In the genomic region with DNA sequence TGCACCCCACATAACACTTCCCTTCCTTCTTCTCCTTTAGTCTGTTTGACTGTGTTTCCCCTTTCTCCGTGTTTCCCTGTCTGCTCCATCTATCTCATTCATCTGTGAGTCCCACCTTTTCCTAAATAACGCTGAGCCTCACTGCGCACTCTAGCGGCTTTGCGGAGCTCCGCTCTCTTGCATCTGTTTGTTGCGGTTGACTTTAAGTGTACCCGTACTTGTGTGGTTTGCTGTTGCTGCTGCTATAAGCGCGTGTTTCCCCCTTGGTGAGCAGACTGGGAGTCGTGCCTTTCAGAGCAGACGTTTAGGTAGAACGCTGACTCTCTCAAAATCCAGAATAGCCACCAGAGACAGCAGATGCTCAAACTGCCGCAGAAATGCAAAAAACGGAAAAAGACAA, we compare ENCODE assay signal across 8 mouse cellular contexts. TPM values are rescaled to one million over a fixed set of nuclear protein-coding genes. Genes with fewer than 3 reads are reported as not detected.
DNase-seq lines count a peak whose midpoint lies in the region; ATAC-seq and TF ChIP-seq lines count a peak whose summit lies in the region.
"Had no signal": no experiment of that assay in that cellular context is flagged by ENCODE, and none has a peak within 500 bp of the region (broad histone marks: within the 10 kb centered on the region; RNA-seq: fewer than 3 reads in every experiment).

No protein-coding gene starts in this region.

- H3K27ac ChIP-seq in forebrain, embryonic 13.5 days, result no peak overlapping the region
- H3K27ac ChIP-seq in stomach, postnatal 0 days (replicated peaks), result no peak overlapping the region
- H3K27ac ChIP-seq: neural tube, embryonic 13.5 days had no signal

- no peak overlapping the region for H3K4me3 ChIP-seq in forebrain, embryonic 13.5 days
- H3K4me3 ChIP-seq in stomach, postnatal 0 days (ENCODE audit: low read depth, low read length), result no peak overlapping the region
- H3K4me3 ChIP-seq: neural tube, embryonic 13.5 days had no signal

- no peaks in the 10 kb centered on the region for H3K9me3 ChIP-seq in forebrain, embryonic 13.5 days (replicated peaks)
- H3K9me3 ChIP-seq in stomach, postnatal 0 days (ENCODE audit: control insufficient read depth, low read length), result no peaks in the 10 kb centered on the region
- H3K9me3 ChIP-seq: neural tube, embryonic 13.5 days had no signal

- TF ChIP-seq EP300 in stomach, postnatal 0 days (optimal IDR thresholded peaks at IDR 0.05), result no peak

- H3K36me3 ChIP-seq in forebrain, embryonic 13.5 days (ENCODE audit: poor library complexity, severe bottlenecking), result no peaks in the 10 kb centered on the region
- no peaks in the 10 kb centered on the region for H3K36me3 ChIP-seq in stomach, postnatal 0 days (ENCODE audit: control insufficient read depth, insufficient read depth, low read length)
- H3K36me3 ChIP-seq: neural tube, embryonic 13.5 days had no signal

- 40% methylated on average over 15 of the region's 15 CpGs for WGBS in forebrain, embryonic 13.5 days
- whole genome bisulfite sequencing in stomach, postnatal 0 days, result 31% methylated on average over 15 of the region's 15 CpGs

- no peaks in the 10 kb centered on the region for H3K27me3 ChIP-seq in forebrain, embryonic 13.5 days
- no peaks in the 10 kb centered on the region for H3K27me3 ChIP-seq in stomach, postnatal 0 days (ENCODE audit: control insufficient read depth, insufficient read depth, low read length)
- H3K27me3 ChIP-seq: neural tube, embryonic 13.5 days had no signal

- H3K9ac ChIP-seq in forebrain, embryonic 13.5 days, result no peak overlapping the region
- no peak overlapping the region for H3K9ac ChIP-seq in stomach, postnatal 0 days (ENCODE audit: low read length)
- H3K9ac ChIP-seq: neural tube, embryonic 13.5 days had no signal

- H3K4me2 ChIP-seq in forebrain, embryonic 13.5 days, result no peak overlapping the region
- no peak overlapping the region for H3K4me2 ChIP-seq in stomach, postnatal 0 days (replicated peaks; ENCODE audit: low read depth)
- H3K4me2 ChIP-seq: neural tube, embryonic 13.5 days had no signal

- intact Hi-C loops in left cerebral cortex, postnatal 4 days (cut with DNase I), result no loop called here

- DNase-seq in layer of hippocampus, adult 11-12 months (ENCODE audit: low spot score), result peak; percentile 53
- DNase-seq in layer of hippocampus, adult 9-11 months, result no peak
- peak; percentile 51 to 60 for DNase-seq in cerebellum, postnatal 25 days
- DNase-seq in left cerebral cortex, postnatal 4 days, result peak; percentile 34
- DNase-seq in stomach, postnatal 0 days (ENCODE audit: low spot score), result no peak
- no peak for DNase-seq in adrenal gland, adult 8-10 months

- peak; percentile 51; the same call in 1 of the 2 replicates for ATAC-seq in forebrain, embryonic 13.5 days
- ATAC-seq in stomach, postnatal 0 days (ENCODE audit: low FRiP score, low TSS enrichment), result no peak

- H3K4me1 ChIP-seq in forebrain, embryonic 13.5 days, result no peaks in the 10 kb centered on the region
- no peaks in the 10 kb centered on the region for H3K4me1 ChIP-seq in stomach, postnatal 0 days (replicated peaks; ENCODE audit: control insufficient read depth, insufficient read depth)
- H3K4me1 ChIP-seq: neural tube, embryonic 13.5 days had no signal

- TF ChIP-seq CTCF in stomach, postnatal 0 days (IDR thresholded peaks at IDR 0.05; ENCODE audit: low read depth), result peak; percentile 70

RNA-seq across cellular contexts. Expression of gene Cartpt, which starts 51.3 kb away (rescaled TPM):
- 7.2 and 19.7 TPM in 2 replicates for polyA plus RNA-seq in forebrain, embryonic 13.5 days (2015; fragmentation: Nextera tagmentation; extraction: Ambion mirVana)
- 1 to 10 TPM; 5.9 to 7.4 TPM for total RNA-seq in left cerebral cortex, postnatal 4 days (2021)
- polyA plus RNA-seq in stomach, postnatal 0 days (2015; fragmentation: Nextera tagmentation; extraction: Ambion mirVana), result 72.1 and 79.7 TPM in 2 replicates
- total RNA-seq in adrenal gland, adult 8-10 months (2022), result 10 to 100 TPM in 2 of 4 experiments, 1 to 10 TPM in 2; 7.2 to 21.1 (median 11.5) TPM

Comparison
In these comparisons a context has a peak if more than half of its experiments do, and no peak if none do; other contexts are left out.
1. DNase-seq: peak in layer of hippocampus, adult 11-12 months (single experiment), cerebellum, postnatal 25 days (2 of 2) and left cerebral cortex, postnatal 4 days (single experiment); none in layer of hippocampus, adult 9-11 months (single experiment), stomach, postnatal 0 days (single experiment) and adrenal gland, adult 8-10 months (single experiment).